Mouse (Mus musculus) lung, adult 2 months (tissue): ENCODE results near the gene Akap9.

Experiments
- CTCF ChIP-seq: fragments of 200-500 bp; IDR thresholded peaks from 2 replicates; pipeline ENCODE4 v1.5.1; 2011; ENCODE audit warnings: mild to moderate bottlenecking, low read length, control low read depth; ENCODE audit not compliant: insufficient read depth
- POLR2A ChIP-seq: fragments of 200-500 bp; IDR thresholded peaks from 2 replicates; pipeline ENCODE4 v1.6.1; 2011; ENCODE audit warnings: low read depth, mild to moderate bottlenecking, control low read depth, low read length, borderline replicate concordance; ENCODE audit errors: extremely low read depth

GRCm38 (mm10) chr5:3970936-3971335 is 43.1 kb downstream of the Akap9 start:
- no peak for TF ChIP-seq CTCF
- TF ChIP-seq POLR2A, result no peak
